Mouse (Mus musculus): Measurements from ENCODE around the gene Cnbd2. TPM values are rescaled to one million over a fixed set of nuclear protein-coding genes. Genes with fewer than 3 reads are reported as not detected.

Cnbd2 gene
- polyA plus RNA-seq, 1 experiment from 2014 or later, result 4.5 TPM

- H3K4me2 ChIP-seq (ENCODE audit: low read depth, low read length), result peak overlapping the region; percentile 26; the same call in 1 of the 2 replicates
- 0 out of 2 replicates have a peak, but pooled peaks cover 2% of the 10 kb centered on the region for H3K9me3 ChIP-seq (ENCODE audit: control insufficient read depth, low read length)
These were observed 12.1 kb downstream of the Cnbd2 start for GRCm38 (mm10) chr2:156324116-156324588.

GRCm38 (mm10) chr2:156324681-156325080, 12.6 kb downstream of the Cnbd2 start:
- Histone ChIP-seq H3K4me3 (ENCODE audit: low read length) (no peak overlapping the region), H3K9ac (ENCODE audit: low read depth, low read length) (no peak overlapping the region), H3K4me1 (ENCODE audit: control insufficient read depth, insufficient read depth, low read length) (peaks cover 6% of the 10 kb centered on the region), H3K27me3 (replicated peaks; ENCODE audit: control insufficient read depth, insufficient read depth, low read length) (no peaks in the 10 kb centered on the region), H3K27ac (ENCODE audit: low read length) (0 out of 2 replicates have a peak overlapping the region, but pooled peaks have one; percentile 55), H3K9me3 (ENCODE audit: control insufficient read depth, low read length) (0 out of 2 replicates have a peak, but pooled peaks cover 2% of the 10 kb centered on the region), H3K4me2 (ENCODE audit: low read depth, low read length) (peak overlapping the region; percentile 26; the same call in 1 of the 2 replicates), H3K36me3 (ENCODE audit: control insufficient read depth, insufficient read depth, low read length) (no peaks in the 10 kb centered on the region)
- WGBS, result 19% methylated on average over 5 of the region's 5 CpGs
- ATAC-seq, result peak; percentile 71

More at GRCm38 (mm10) chr2:156324116-156324588, 12.1 kb downstream of the Cnbd2 start:
- Histone ChIP-seq H3K27me3 (replicated peaks; ENCODE audit: control insufficient read depth, insufficient read depth, low read length) (no peaks in the 10 kb centered on the region), H3K36me3 (ENCODE audit: control insufficient read depth, insufficient read depth, low read length) (no peaks in the 10 kb centered on the region), H3K4me1 (ENCODE audit: control insufficient read depth, insufficient read depth, low read length) (peaks cover 6% of the 10 kb centered on the region), H3K4me3 (ENCODE audit: low read length) (no peak overlapping the region), H3K9ac (ENCODE audit: low read depth, low read length) (no peak overlapping the region), H3K27ac (ENCODE audit: low read length) (0 out of 2 replicates have a peak overlapping the region, but pooled peaks have one; percentile 55)
- WGBS, result 38% methylated on average over 6 of the region's 6 CpGs
- no peak for ATAC-seq

- Histone ChIP-seq H3K4me2 (ENCODE audit: low read depth, low read length) (no peak overlapping the region), H3K9me3 (ENCODE audit: control insufficient read depth, low read length) (no peaks in the 10 kb centered on the region), H3K4me1 (ENCODE audit: control insufficient read depth, insufficient read depth, low read length) (no peaks in the 10 kb centered on the region), H3K27me3 (replicated peaks; ENCODE audit: control insufficient read depth, insufficient read depth, low read length) (no peaks in the 10 kb centered on the region), H3K4me3 (ENCODE audit: low read length) (no peak overlapping the region), H3K27ac (ENCODE audit: low read length) (no peak overlapping the region), H3K36me3 (ENCODE audit: control insufficient read depth, insufficient read depth, low read length) (no peaks in the 10 kb centered on the region), H3K9ac (ENCODE audit: low read depth, low read length) (no peak overlapping the region)
- WGBS, result 83% methylated on average over 1 of the region's 1 CpGs
- ATAC-seq, result no peak
These were observed 18.6 kb downstream of the Cnbd2 start for GRCm38 (mm10) chr2:156330681-156331080.

GRCm38 (mm10) chr2:156331446-156331965, 19.4 kb downstream of the Cnbd2 start:
- Histone ChIP-seq H3K27me3 (replicated peaks; ENCODE audit: control insufficient read depth, insufficient read depth, low read length) (no peaks in the 10 kb centered on the region), H3K36me3 (ENCODE audit: control insufficient read depth, insufficient read depth, low read length) (no peaks in the 10 kb centered on the region), H3K27ac (ENCODE audit: low read length) (no peak overlapping the region), H3K4me3 (ENCODE audit: low read length) (no peak overlapping the region), H3K4me1 (ENCODE audit: control insufficient read depth, insufficient read depth, low read length) (no peaks in the 10 kb centered on the region), H3K4me2 (ENCODE audit: low read depth, low read length) (no peak overlapping the region), H3K9me3 (ENCODE audit: control insufficient read depth, low read length) (no peaks in the 10 kb centered on the region), H3K9ac (ENCODE audit: low read depth, low read length) (no peak overlapping the region)
- WGBS, result 69% methylated on average over 7 of the region's 7 CpGs
- no peak for ATAC-seq

- no peaks in the 10 kb centered on the region for H3K36me3 ChIP-seq (ENCODE audit: control insufficient read depth, insufficient read depth, low read length)
- no peak for ATAC-seq
- no peak overlapping the region for H3K4me2 ChIP-seq (ENCODE audit: low read depth, low read length)
- H3K4me3 ChIP-seq (ENCODE audit: low read length), result no peak overlapping the region
- no peak overlapping the region for H3K27ac ChIP-seq (ENCODE audit: low read length)
- H3K27me3 ChIP-seq (replicated peaks; ENCODE audit: control insufficient read depth, insufficient read depth, low read length), result no peaks in the 10 kb centered on the region
- WGBS, result 83% methylated on average over 4 of the region's 4 CpGs
- no peaks in the 10 kb centered on the region for H3K9me3 ChIP-seq (ENCODE audit: control insufficient read depth, low read length)
- no peak overlapping the region for H3K9ac ChIP-seq (ENCODE audit: low read depth, low read length)
- no peaks in the 10 kb centered on the region for H3K4me1 ChIP-seq (ENCODE audit: control insufficient read depth, insufficient read depth, low read length)
These were observed 28.0 kb downstream of the Cnbd2 start for GRCm38 (mm10) chr2:156340078-156340477.

- Histone ChIP-seq H3K4me1 (ENCODE audit: control insufficient read depth, insufficient read depth, low read length) (no peaks in the 10 kb centered on the region), H3K4me3 (ENCODE audit: low read length) (no peak overlapping the region), H3K4me2 (ENCODE audit: low read depth, low read length) (no peak overlapping the region), H3K27me3 (replicated peaks; ENCODE audit: control insufficient read depth, insufficient read depth, low read length) (no peaks in the 10 kb centered on the region), H3K9me3 (ENCODE audit: control insufficient read depth, low read length) (no peaks in the 10 kb centered on the region), H3K36me3 (ENCODE audit: control insufficient read depth, insufficient read depth, low read length) (no peaks in the 10 kb centered on the region), H3K27ac (ENCODE audit: low read length) (no peak overlapping the region), H3K9ac (ENCODE audit: low read depth, low read length) (no peak overlapping the region)
- 54% methylated on average over 12 of the region's 12 CpGs for WGBS
- ATAC-seq, result no peak
These were observed 32.9 kb downstream of the Cnbd2 start for GRCm38 (mm10) chr2:156344775-156345532.

- 81% methylated on average over 4 of the region's 4 CpGs for WGBS
- no peaks in the 10 kb centered on the region for H3K9me3 ChIP-seq (ENCODE audit: control insufficient read depth, low read length)
- no peaks in the 10 kb centered on the region for H3K27me3 ChIP-seq (replicated peaks; ENCODE audit: control insufficient read depth, insufficient read depth, low read length)
- no peaks in the 10 kb centered on the region for H3K36me3 ChIP-seq (ENCODE audit: control insufficient read depth, insufficient read depth, low read length)
- ATAC-seq, result no peak
- no peak overlapping the region for H3K27ac ChIP-seq (ENCODE audit: low read length)
- no peak overlapping the region for H3K4me2 ChIP-seq (ENCODE audit: low read depth, low read length)
- peaks cover 3% of the 10 kb centered on the region; the same call in 1 of the 2 replicates for H3K4me1 ChIP-seq (ENCODE audit: control insufficient read depth, insufficient read depth, low read length)
- H3K9ac ChIP-seq (ENCODE audit: low read depth, low read length), result no peak overlapping the region
- H3K4me3 ChIP-seq (ENCODE audit: low read length), result no peak overlapping the region
These were observed 36.7 kb downstream of the Cnbd2 start for GRCm38 (mm10) chr2:156348812-156349211.

- H3K4me3 ChIP-seq (ENCODE audit: low read length), result no peak overlapping the region
- no peak for ATAC-seq
- H3K9me3 ChIP-seq (ENCODE audit: control insufficient read depth, low read length), result no peaks in the 10 kb centered on the region
- no peaks in the 10 kb centered on the region for H3K27me3 ChIP-seq (replicated peaks; ENCODE audit: control insufficient read depth, insufficient read depth, low read length)
- H3K4me2 ChIP-seq (ENCODE audit: low read depth, low read length), result no peak overlapping the region
- no peak overlapping the region for H3K9ac ChIP-seq (ENCODE audit: low read depth, low read length)
- H3K4me1 ChIP-seq (ENCODE audit: control insufficient read depth, insufficient read depth, low read length), result peaks cover 3% of the 10 kb centered on the region; the same call in 1 of the 2 replicates
- WGBS, result 89% methylated on average over 4 of the region's 4 CpGs
- no peaks in the 10 kb centered on the region for H3K36me3 ChIP-seq (ENCODE audit: control insufficient read depth, insufficient read depth, low read length)
- no peak overlapping the region for H3K27ac ChIP-seq (ENCODE audit: low read length)
These were observed 37.3 kb downstream of the Cnbd2 start for GRCm38 (mm10) chr2:156349286-156349848.

- Histone ChIP-seq H3K36me3 (ENCODE audit: control insufficient read depth, insufficient read depth, low read length) (no peaks in the 10 kb centered on the region), H3K4me3 (ENCODE audit: low read length) (no peak overlapping the region), H3K27ac (ENCODE audit: low read length) (no peak overlapping the region), H3K9ac (ENCODE audit: low read depth, low read length) (no peak overlapping the region), H3K4me2 (ENCODE audit: low read depth, low read length) (no peak overlapping the region), H3K9me3 (ENCODE audit: control insufficient read depth, low read length) (no peaks in the 10 kb centered on the region), H3K4me1 (ENCODE audit: control insufficient read depth, insufficient read depth, low read length) (peaks cover 3% of the 10 kb centered on the region; the same call in 1 of the 2 replicates), H3K27me3 (replicated peaks; ENCODE audit: control insufficient read depth, insufficient read depth, low read length) (no peaks in the 10 kb centered on the region)
- WGBS, result 86% methylated on average over 7 of the region's 7 CpGs
- ATAC-seq, result no peak
These were observed 39.1 kb downstream of the Cnbd2 start for GRCm38 (mm10) chr2:156351243-156351642.
